Mouse (Mus musculus) urinary bladder, postnatal 10 days (tissue): Measurements from ENCODE around the gene Nudt6.

Experiments
- DNase-seq: peaks from one replicate; pipeline ENCODE4 v3.0.0; 2022; ENCODE audit warnings: low spot score

Nudt6 gene

DNA sequence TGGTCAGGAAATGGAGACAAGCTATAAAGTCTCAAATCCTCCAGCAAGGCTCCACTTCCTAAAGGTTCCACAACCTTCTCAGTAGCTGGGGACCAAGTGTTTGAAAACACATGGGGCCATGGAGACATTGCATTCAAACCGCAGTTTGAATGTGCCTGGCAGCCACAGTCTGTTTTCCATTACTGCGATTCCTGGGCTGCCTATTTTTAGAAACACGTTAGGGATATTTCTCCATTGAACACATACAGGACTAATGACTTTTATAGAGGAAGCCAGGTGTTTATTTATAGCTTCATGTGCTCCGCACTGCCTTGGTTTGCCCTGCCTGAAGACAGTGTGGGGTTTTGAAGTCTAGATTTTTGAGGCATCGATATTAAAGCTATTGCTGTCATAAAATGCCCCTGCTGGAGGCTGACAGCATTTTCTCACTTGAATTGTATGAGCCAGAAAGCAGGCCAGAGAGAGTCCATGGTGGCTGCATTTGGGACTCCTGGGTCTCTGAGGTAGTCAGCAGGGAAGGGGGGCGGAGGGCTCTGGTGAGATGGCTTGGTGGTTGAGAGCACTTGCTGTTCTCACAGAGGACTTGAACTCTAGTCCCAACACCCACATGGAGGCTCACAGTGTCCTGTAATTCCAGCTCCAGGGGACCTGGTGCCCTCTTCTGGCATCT lies 36.8 kb downstream of the Nudt6 start:
- DNase-seq = no peak

DNA sequence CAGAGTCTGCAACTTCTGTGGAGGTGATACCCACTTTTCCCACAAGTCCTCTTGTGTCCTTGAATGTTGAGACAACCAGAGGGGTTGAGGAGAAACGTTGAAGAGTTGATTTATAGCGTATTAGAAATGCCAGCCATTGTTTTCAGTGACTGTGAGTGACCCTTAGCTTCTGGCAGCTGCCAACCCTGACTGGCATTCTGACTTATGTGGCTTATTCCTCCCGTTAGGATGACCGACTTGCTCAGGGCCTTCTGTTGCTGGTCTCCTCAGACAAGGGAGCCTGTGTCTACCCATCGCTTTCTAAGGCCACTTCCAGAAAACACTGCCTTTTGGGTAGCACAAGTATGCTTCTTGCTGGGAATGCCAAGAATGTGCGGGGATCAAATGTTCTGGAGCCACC lies 38.6 kb downstream of the Nudt6 start:
- DNase-seq = no peak

DNA sequence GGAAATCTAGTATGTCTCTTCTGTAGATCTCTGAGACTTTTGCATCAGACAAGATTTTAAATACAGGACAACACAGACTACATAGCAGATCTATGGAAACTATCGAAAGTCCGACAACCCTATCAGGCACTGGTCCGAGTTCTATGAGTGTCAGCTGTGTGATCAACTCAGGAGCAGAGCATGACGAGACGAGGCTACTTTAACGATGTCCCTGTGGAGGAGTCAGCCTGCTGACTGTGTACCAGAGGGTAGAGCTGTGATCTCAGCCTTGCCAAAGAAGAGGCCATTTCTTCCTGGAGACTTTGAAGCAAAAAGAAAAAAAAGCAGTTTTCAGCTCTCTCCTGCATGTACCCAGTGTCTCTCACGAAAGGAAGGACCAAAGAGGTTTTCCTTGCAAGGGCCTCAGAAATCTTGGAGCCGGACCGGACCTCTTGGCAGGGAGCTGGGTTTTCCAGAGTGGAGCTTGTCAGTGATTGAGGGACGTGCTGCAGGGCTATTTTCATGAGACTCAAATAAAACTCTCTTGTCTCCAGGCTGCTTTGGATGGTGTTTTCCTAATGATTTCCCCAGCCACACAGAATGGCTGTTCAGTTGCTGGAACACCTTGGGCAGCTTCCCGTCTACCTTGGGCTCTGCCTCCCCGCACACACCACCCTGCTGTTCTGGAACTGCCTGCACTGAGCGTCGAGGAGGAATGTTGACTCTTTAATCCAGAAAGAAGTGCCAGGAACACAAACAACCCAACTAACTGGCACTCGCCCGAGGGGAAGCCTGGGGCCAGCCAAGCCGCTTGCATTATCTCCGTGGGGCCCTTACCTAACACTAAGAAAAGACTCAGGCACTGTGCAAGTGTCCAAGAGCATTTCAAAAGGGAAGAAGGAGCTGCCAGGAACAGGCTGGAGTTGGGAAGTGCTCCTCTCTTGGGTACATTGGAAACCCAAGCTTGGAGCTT lies 39.8 kb downstream of the Nudt6 start:
- DNase-seq = no peak

DNA sequence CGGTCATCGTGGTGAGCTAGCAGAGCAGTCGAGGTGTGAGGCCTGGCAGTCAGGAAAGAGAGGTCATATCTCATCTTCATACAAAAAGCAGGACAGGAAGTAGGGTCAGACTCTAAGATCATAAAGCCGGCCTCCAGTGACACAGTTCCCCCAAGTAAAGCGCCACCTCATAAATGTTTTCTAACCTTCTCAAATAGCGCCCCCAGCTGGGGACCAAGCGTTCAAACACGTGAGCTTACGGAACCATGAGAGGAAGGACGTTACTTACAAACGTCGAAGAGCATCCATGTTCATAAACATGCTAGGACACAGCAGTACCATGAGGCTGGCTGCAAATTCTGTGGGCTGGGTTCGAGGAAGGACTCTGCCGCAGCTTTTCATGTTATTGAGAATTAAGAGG lies 40.8 kb downstream of the Nudt6 start:
- no peak for DNase-seq

DNA sequence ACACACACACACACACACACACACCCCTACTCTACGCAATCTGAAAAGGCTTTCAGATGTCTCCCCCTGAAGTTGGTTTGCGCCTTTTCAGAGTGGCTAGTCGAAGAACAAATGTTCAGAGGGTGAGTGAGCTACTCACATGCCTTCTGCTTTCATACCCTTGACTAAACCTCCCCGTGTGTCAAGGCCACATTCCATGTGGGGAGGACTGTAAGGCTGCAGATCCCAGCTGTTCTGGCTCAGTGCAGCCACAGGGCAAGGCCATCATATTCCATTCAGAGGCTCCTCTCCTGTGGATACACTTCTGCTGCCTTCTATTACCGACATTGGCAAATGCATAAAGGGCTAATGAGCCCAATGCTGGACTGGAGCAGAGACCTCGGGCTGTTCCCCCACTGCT lies 41.6 kb downstream of the Nudt6 start:
- DNase-seq = no peak

DNA sequence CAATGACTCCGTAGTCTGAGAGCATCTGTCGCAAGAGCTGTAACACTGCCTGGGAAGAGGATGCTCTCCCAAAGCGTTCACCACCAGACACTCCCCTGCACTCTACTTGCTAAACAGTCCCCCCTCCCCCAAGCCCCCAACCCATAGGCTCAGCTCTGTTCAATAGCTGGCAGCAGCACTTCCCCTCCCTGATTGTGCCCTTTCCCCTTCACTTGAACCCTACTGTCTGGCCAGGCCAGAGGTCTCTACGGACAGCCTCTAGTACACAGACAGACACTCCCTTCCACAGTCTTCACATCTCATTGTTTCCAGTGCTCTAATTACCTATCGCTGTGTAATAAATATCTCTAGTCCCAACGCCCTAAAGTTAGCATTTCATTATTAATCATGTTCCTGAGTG lies 42.1 kb downstream of the Nudt6 start:
- no peak for DNase-seq

DNA sequence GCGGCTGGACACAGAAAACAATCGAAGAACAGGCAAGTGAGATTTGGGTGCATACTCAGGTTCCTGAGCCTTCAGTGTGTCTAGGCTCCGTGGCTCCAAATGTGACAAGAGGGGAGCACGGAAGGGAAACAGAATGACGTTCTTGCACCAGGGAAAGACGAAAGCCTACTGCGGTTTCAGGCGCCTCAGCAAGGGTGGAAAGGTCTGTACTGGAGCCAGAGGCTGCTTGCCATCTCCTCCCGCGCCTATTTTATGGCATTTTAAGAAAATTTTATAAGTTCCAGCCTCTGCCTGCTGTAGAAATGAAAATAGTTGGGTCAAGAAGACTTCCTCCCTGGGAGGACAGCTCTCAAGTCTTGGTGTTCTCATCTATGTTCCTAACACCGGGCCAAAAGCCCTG lies 46.3 kb downstream of the Nudt6 start:
- DNase-seq = no peak

DNA sequence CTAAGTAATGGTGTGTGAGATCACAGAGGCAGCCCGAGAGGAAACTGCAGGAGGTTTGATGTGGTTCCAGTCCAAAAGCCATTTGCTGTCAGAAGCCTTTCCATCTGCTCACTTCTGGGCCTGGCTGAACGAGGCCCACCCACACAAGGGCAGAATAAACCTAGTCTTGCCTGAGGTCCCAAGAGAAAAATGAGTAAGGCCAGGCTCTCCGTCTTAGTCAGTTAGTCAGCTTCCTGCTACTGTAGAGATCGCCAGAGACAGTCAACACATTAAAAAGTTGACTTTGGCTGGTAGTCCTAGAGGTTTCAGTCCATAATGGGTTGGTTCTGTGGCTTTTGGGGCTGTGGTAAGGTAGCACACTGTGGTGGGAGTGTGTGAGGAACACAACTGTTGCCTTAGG lies 49.6 kb downstream of the Nudt6 start:
- no peak for DNase-seq

DNA sequence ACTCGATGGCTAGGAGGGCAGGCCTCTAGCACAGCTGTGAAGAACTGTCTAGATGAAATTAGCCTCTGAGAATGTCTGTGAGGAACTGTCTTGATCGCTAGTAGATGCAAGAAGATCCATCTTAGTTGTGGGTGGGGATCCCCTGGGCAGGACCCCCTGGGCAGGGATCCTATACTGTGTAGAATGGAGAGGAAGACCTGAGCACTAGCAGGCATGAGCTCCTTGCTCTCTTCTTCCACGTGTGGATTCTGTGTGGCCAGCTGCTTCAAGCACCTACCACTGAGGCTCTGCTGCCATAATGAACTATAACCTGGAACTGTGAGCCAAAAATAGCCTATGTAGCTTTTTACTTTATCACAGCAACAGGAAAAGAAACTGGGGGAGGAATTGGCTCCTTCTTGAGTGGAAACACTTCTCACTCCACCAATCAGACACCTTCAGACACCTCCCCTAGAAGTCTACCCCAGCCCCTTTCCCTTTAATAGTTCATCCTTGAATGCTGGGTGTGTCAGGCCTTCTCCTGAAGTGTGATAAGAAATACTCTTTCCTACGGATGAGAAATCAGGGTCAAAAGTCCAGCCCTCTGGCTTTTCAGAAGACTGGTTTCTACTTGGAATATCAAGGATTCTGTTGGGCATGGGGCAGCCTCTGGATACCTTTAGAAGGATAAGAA lies 53.5 kb downstream of the Nudt6 start:
- DNase-seq = no peak

DNA sequence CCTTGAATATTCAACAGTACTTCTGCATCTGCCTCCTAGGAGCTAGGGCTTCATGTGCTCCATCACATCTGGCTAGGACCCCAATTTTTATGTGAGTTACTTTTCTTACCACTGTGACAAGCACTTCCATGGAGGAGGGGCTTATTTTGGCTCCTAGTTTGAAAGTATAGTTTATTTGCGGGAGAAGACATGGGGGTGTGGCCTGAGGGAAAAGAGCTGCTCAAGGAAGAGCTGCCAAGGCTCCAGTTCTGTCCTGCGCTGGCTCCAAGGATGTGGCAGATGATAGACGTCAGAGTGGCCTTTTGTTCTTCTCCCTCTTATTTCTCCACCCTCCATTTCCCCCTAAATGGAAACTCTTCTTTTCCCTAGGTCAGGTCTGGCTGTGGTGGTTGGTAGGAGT lies 54.0 kb downstream of the Nudt6 start:
- no peak for DNase-seq

DNA sequence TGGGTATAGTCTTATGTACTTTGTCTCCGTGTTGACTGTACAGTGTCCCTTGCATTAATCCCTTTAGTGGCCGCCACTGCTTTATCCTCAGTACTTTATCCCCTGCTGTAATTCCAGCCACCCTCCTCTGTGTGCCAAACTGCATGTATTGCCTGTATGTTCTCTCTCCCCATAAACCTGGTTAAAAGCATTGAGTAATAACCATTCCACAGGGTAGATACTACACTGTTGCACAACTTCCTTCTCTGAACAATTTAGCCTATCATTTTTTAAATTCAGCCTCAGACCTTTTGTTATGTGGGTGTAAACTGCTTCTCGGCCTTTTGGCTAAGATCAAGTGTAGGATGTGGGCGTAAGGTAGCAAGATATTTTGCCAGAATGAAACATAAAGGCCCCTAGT lies 54.9 kb downstream of the Nudt6 start:
- no peak for DNase-seq

DNA sequence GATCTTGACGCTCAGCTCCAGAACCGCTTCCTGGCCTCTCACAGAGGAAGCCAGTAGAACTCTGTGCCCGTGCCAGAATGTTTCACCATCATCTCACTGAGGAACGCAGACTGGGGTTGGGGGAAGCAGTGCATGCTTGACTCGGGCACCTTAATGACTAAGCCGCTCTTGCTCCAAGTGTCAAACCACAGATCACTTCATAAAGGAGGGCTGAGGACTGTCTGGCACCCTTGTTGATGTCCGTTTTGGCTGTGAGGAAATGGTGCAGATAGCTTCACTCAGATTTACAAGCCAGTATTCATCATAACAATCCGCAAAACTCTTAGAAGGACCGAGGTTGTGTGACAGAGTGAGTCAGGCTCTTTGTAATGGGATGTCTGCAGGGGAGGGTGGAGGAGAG lies 59.3 kb downstream of the Nudt6 start:
- no peak for DNase-seq
